Mouse (Mus musculus) liver, postnatal 0 days (tissue): ENCODE results near the gene Pde10a.

Source experiments
- CTCF ChIP-seq: sonication (generic); IDR thresholded peaks from 2 replicates; pipeline ENCODE4 v1.5.1; 2016; ENCODE audit warnings: antibody characterized with exemption, low read depth
- EP300 ChIP-seq: IDR thresholded peaks from 2 replicates; pipeline ENCODE4 v1.6.1; 2016; ENCODE audit warnings: antibody characterized with exemption, low read depth, mild to moderate bottlenecking

DNA sequence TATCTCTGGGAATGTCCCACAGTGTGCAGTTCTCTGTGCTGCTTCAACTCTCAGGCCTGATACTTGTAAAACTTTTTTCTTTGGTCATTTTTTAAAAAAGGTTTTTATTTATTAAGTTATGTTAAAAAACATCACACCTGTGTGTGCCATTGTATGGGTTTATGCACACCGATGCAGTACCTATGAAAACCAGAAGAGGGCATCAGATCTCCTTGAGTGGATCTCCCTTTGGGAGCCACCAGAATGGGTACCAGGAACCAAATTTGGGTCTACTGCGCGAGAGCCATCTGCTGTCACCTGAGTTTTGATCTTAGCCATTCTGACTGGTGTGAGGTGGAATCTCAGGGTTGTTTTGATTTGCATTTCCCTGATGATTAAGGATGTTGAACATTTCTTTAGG is 12.9 kb downstream of the Pde10a start:
- TF ChIP-seq CTCF, result peak; percentile 52
- no peak for TF ChIP-seq EP300
